Mouse (Mus musculus) gastrocnemius, adult 8-10 months (tissue): ENCODE data around the gene Cep170b. TPM values are rescaled to one million over a fixed set of nuclear protein-coding genes. Genes with fewer than 3 reads are reported as not detected.

Source experiments
- DNase-seq, 2 experiments: peaks; one replicate each; pipeline ENCODE4 v3.0.0; 2022; ENCODE audit warnings: low spot score in 2 of 2
- total RNA-seq, 4 experiments: library from RNA; stranded (reverse); gene quantifications; 2 replicates each; pipeline ENCODE4 v1.2.4; 2022

Cep170b gene
- total RNA-seq, 4 experiments from 2014 or later = 9.8 to 18.4 (median 12.5) TPM

DNA sequence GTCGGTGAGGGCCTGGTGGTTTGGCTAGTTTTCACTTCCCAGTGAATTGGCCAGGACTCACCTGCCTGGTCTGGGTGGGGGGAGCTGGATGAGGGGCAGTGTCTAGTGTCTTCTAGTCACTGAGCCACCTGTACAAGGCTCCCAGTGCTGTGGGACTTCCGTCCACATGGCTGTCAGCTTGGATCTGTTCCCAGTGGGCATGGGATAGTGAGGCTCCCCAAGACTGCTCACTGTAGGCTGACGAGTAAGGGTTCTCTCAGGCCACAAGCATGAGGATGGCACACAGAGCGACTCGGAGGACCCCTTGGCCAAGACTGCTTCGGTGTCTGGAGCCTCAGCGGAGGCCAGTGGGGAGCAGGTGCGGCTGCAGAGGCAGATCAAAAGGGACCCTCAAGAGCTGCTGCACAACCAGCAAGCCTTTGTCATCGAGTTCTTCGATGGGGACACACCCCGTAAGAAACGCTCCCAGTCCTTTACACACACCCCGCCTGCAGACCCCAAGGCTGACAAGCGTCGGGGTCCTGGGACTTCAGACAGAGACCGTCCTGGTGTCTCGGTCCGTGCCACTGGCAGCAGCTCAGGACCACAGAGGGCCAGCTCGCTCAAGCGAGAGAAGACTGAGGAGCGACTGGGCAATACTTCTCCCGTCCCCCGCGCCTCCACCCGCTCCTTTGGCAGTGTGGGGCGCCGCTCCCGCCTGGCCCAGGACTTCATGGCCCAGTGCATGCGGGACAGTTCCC is 15.8 kb downstream of the Cep170b start:
- no peak for DNase-seq

DNA sequence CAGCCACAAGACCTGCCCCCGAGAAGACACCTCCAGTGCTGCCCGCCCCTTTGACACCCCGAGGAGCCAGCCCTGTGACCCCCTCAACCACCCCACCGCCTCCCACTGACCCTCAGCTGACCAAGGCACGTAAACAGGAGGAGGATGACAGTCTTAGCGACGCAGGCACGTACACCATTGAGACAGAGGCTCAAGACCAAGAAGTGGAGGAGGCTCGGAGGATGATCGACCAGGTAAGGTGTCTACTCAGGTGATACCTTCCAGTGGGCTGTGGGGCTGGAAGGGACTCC is 16.3 kb downstream of the Cep170b start:
- DNase-seq = no peak

DNA sequence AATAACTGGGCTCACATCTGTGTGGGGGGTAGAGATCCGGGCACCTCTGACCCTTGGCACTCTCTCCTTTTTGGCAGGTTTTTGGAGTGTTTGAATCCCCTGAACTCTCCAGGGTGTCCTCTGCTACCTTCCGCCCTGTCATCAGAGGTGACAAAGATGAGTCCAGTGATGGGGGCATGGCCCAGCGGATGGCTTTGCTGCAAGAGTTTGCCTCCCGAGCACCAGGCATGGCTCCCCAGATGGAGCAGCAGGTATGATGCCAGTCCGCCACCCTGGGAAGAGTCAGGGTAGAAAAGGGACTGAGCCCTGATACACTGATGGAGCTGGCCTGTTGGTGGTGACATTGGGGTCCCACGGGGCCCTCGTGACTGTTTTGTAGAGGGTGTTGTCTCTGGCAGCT is 16.8 kb downstream of the Cep170b start:
- no peak for DNase-seq

DNA sequence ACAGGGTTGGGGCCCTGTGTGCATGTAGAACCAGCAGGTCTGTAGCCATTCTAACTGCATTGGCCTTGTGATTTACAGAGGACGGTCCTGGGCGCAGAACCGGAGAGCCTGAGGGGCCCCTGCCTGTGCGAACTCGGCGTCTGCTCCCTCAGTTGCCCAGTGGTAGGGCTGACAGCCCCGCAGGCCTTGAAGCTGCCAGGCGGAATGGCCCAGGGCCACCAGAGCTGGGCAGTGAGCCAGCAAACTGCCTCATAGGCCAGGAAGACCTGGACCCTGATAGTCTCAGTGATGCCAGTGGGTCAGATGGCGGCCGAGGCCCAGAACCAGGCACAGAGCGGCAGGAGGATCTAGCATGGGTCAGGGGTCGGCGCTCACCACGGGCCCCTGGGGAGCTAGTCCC is 17.5 kb downstream of the Cep170b start:
- DNase-seq = peak in 1 of 2 experiments; percentile 39

DNA sequence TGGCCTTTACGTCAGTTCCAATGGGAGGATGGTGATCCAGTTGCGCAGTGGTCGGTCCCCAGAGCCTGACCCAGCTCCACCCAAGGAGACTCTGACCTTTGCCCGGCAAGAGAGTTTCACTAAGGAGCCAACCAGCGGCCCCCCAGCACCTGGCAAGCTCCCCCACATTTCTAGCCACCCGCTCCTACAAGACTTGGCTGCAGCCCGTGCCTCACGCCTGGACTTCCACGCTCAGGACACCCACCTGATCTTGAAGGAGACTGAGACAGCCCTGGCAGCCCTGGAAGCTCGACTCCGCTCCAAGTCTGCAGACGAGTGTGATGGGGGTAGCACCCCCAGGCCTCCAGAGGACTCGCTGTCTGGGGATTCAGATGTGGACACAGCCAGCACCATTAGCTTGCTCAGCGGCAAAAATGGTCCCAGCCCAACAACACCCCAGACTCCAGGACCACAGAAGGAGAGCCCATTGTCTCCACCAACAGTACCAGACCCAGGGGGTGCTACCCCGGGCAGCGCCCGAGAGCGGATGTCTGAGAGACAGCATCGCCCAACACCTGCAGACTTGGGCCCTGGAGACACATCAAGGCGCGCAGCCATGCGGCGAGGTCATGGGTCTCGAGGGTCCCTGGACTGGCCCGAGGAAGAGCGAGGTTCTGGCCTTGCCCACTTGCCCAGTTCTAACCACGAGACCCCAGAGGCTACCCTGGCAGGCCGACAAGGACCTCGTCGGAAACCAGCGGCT is 18.2 kb downstream of the Cep170b start:
- no peak for DNase-seq

DNA sequence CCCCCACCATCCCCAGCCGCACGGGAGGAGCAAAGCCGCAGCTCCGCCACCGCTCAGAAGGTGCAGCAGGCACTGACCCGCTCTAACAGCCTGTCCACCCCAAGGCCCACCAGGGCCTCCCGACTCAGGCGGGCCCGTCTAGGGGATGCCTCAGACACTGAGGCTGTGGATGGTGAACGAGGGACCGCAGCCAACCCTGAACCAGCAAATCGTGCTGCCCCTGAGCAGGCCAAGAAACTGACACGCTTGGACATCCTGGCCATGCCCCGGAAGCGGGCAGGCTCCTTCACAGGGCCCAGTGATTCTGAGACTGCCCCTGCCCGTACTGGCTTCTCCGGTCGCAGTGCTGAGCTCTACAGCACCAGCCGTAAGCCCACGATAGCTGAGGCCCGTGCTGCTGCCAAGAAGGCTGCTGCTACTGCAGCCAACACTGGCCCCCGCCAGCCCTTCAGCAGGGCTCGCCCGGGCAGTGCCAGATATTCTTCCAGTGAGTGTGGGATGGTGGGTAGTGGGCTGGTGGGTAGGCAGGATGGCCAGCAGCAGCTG is 18.8 kb downstream of the Cep170b start:
- no peak for DNase-seq

GRCm38 (mm10) chr12:112742768-112743167 is 22.5 kb downstream of the Cep170b start:
- DNase-seq = no peak

GRCm38 (mm10) chr12:112743168-112743975 is 23.1 kb downstream of the Cep170b start:
- DNase-seq = peak; percentile 75 to 76

- DNase-seq = no peak
Observed at GRCm38 (mm10) chr12:112744211-112744610, 24.0 kb downstream of the Cep170b start.

GRCm38 (mm10) chr12:112744891-112745580 is 24.8 kb downstream of the Cep170b start:
- DNase-seq = no peak

DNA sequence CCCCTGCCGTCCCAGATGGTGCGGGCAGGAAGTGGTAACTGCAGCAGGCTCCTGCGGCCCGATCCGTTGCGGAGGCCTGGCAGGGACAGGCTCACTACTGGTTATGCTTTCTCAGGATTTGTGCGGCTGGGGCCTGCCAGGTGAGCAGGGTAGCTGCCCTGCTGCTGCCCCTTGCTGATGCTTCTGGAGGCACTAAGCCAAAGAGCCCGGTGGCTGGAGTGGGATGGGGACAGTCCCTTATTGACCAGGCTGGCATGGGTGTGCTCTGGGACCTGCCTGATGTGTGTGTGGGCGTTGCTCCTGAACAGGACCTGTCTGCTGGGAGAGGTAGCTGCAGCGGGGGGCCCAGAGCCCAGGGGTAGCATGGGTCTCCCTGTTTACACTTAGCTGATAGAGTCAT is 25.5 kb downstream of the Cep170b start:
- no peak for DNase-seq

DNA sequence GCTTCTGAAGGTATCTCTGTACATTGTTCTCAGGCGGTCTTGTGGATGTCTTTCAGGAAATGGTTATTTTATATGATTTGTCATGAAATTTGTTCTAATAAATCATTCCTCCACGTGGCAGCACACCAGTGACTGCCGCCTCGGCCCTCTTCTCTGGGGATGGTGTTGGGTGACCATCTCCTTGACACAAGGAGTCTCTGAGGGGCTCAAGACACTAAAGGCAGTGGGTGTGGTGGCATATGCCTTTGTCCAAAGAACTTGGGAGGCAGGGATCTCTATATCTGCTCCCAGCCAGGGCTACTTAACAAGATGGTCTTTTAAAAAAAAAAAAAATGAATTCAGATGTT is 26.2 kb downstream of the Cep170b start:
- DNase-seq = no peak

DNA sequence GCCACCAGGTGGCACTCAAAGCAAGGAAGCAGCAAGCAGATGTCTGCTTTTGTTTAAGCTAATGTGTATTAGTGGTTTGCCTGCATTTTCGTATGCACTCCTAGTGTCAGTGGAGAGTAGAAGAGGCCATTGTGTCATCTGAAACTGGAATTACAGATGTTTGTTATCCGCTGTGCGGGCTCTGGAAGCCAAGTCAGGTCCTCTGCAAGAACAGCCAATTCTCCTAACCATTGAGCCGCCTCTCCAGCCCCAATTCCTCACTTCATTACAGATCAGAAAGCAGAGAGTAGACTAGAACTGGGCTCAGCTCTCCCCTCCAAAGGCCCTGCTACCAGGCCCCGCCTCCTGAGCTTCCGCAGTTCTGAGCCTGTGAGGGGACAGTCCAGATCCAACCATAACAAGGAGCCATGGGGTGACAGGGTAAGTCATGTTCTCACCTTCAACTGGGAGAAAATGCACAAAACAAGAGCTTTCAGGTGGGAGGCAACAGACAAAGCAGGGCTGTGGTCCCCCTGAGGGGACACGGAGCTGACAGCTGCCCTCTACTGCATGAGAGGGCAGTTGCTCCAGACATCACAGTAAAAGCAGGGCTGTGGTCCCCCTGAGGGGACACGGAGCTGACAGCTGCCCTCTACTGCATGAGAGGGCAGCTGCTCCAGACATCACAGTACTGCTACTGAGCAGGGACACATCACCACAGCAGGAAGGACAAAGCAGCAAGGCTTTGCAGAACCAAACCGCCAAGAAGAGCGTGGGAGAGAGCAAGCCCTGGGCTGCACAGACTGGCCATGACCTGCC is 26.8 kb downstream of the Cep170b start:
- no peak for DNase-seq

GRCm38 (mm10) chr12:112747606-112747970 is 27.3 kb downstream of the Cep170b start:
- no peak for DNase-seq

- DNase-seq = no peak
Observed at GRCm38 (mm10) chr12:112750976-112751375, 30.7 kb downstream of the Cep170b start.

- DNase-seq = no peak
Observed at GRCm38 (mm10) chr12:112752399-112752798, 32.1 kb downstream of the Cep170b start.

DNA sequence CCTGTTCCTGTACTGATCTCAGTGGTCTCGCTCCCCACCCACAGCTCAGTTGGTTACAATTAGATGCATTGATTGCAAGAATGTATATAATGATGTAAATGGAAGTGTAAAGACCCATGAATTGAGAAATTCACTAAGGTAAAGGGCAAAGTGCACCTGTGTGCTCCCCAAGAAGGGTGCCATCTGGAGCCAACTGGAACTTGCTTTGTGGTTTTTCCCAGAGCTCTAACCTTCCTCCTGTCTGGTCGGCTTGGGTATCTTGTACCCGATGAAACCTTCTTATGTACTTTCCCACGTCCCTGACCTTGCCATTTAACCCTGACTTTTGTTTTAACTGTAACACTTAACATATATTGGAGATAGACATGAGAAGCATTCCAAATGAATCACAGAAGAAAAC is 35.6 kb downstream of the Cep170b start:
- no peak for DNase-seq

DNA sequence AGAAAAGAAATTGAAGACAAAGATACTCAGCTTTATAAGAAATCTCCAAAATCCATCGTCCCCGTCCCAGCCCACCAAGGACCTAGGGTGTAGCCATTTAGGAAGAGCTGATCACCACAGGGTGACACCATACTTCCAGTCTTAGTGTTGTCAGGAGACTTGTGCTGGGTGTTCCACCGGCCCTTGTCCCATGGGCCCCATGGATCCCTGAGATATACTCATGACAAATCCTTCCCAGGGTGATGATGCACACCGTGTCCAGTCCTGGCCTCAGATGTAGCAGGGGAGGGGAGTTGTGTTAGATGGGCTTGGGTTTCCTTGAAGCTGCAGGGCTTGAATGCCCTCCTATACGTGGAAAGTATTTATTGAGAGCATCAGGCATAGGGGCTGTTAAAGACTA is 37.6 kb downstream of the Cep170b start:
- DNase-seq = no peak

- DNase-seq = no peak
Observed at GRCm38 (mm10) chr12:112759471-112759870, 39.2 kb downstream of the Cep170b start.

DNA sequence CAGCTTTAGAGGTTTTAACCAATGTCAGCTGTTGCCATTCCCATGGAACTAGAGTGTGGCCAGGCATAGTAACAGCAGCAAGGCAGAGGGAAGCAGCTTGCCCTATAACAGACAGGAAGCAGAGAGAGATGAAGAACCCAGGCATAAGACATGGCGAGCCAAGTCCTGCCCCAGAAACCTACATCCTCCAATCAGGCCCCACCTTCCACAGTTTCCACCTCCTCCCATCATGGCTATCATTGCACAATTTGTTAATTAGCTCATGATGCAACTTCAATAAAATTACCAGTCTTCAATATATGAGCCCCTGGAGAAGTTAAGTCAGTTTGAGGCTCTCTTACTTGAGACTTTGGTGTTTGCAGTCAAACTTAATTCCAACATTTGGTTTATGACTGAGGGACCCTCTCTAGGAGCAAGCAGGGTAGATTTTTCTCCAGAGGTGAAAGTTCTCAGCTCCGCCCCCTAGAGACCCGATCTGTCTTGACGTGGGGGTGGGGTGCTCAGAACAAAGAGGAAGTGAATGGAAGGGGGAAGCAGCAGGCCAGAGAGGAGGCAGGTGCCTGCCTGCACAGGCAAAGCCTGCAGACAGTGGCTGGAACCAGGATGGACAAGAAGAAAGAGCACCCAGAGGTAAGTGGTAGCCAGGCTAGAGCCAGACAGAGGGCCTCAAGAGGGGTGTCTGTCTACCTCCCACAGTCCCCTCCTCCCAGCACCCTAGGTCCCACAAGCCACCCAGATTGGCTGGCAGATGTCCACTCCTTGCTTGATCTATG is 40.1 kb downstream of the Cep170b start, which contains the start of gene Pld4:
Pld4 (plus strand) TSS at position 502 of the 773 bp plus-strand sequence.
- peak in 1 of 2 experiments; percentile 1 for DNase-seq
